Mouse (Mus musculus) embryonic facial prominence, embryonic 11.5 days (tissue): ENCODE data around the gene Ripor3. TPM values are rescaled to one million over a fixed set of nuclear protein-coding genes. Genes with fewer than 3 reads are reported as not detected.

Experiments used
- ATAC-seq: fragments of 200-750 bp; cut with Nextera tagmentation; replicated peaks from 2 replicates; pipeline ENCODE4 v1.8.0; 2017; ENCODE audit warnings: low read depth; ENCODE audit not compliant: insufficient number of reproducible peaks, low FRiP score, low TSS enrichment
- DNase-seq: peaks from one replicate; pipeline ENCODE4 v3.0.0-alpha.2; 2015; ENCODE audit warnings: low spot score
- H3K27ac ChIP-seq: fragments of 300-500 bp; sonication (generic); replicated peaks from 2 replicates; pipeline ENCODE4 v1.5.1; 2014; ENCODE audit warnings: mild to moderate bottlenecking, low read depth, low read length, control low read depth
- H3K27me3 ChIP-seq: fragments of 300-500 bp; sonication (generic); 2 replicates; pipeline ENCODE4 v1.6.1; 2014; ENCODE audit warnings: mild to moderate bottlenecking, low read length, moderate library complexity, mixed read lengths; ENCODE audit not compliant: control insufficient read depth, insufficient read depth
- H3K36me3 ChIP-seq: fragments of 300-500 bp; sonication (generic); replicated peaks from 2 replicates; pipeline ENCODE4 v1.6.1; 2014; ENCODE audit warnings: low read depth, mild to moderate bottlenecking, low read length, moderate library complexity, mixed read lengths; ENCODE audit not compliant: control insufficient read depth, insufficient read depth
- H3K4me1 ChIP-seq: fragments of 300-500 bp; sonication (generic); 2 replicates; pipeline ENCODE4 v1.6.1; 2014; ENCODE audit warnings: low read length, mixed read lengths; ENCODE audit not compliant: control insufficient read depth, insufficient read depth
- H3K4me2 ChIP-seq: fragments of 300-500 bp; sonication (generic); 2 replicates; pipeline ENCODE4 v1.6.1; 2014; ENCODE audit warnings: low read depth, mild to moderate bottlenecking, control low read depth, low read length, moderate library complexity
- H3K4me3 ChIP-seq: fragments of 300-500 bp; sonication (generic); 2 replicates; pipeline ENCODE4 v1.5.1; 2014; ENCODE audit warnings: low read depth, low read length, control low read depth
- H3K9ac ChIP-seq: fragments of 300-500 bp; sonication (generic); replicated peaks from 2 replicates; pipeline ENCODE4 v1.6.1; 2014; ENCODE audit warnings: mild to moderate bottlenecking, control low read depth, low read length
- H3K9me3 ChIP-seq: fragments of 300-500 bp; sonication (generic); replicated peaks from 2 replicates; pipeline ENCODE4 v1.6.1; 2016; ENCODE audit warnings: mild to moderate bottlenecking, low read length, inconsistent platforms, mixed read lengths; ENCODE audit not compliant: control insufficient read depth
- WGBS: fragments of 180-500 bp; shearing (Covaris S2); extraction: QIAGEN DNeasy Blood & Tissue Kit; methylation state at CpG from one replicate; pipeline ENCODE4 v1.1.7; 2014; 5-methylcytosine and 5-hydroxymethylcytosine counted together
- polyA plus RNA-seq: library from polyadenylated mRNA; unstranded; fragments of >200 nt; fragmentation: Nextera tagmentation; extraction: Ambion mirVana; gene quantifications from 2 replicates; pipeline ENCODE4 v1.2.1, GENCODE M21; 2014

Gene Ripor3
- polyA plus RNA-seq, 1 experiment from 2014 or later, result 0.69 TPM

- no peak overlapping the region for H3K27ac ChIP-seq
- no peak overlapping the region for H3K9ac ChIP-seq
- no peak for DNase-seq
- H3K9me3 ChIP-seq, result no peaks in the 10 kb centered on the region
- H3K4me3 ChIP-seq, result no peak overlapping the region
- H3K27me3 ChIP-seq, result no peaks in the 10 kb centered on the region
- peaks cover 7% of the 10 kb centered on the region for H3K36me3 ChIP-seq
- H3K4me1 ChIP-seq, result no peaks in the 10 kb centered on the region
- WGBS, result 96% methylated on average over 7 of the region's 7 CpGs
- ATAC-seq, result no peak
- H3K4me2 ChIP-seq, result no peak overlapping the region
Observed at GRCm38 (mm10) chr2:167968504-167968903, 41.9 kb downstream of the Ripor3 start.

GRCm38 (mm10) chr2:167965911-167966310 lies 44.5 kb downstream of the Ripor3 start:
- Histone ChIP-seq H3K4me1 (no peaks in the 10 kb centered on the region), H3K36me3 (peaks cover 7% of the 10 kb centered on the region)
- WGBS, result 92% methylated on average over 3 of the region's 3 CpGs

GRCm38 (mm10) chr2:167964320-167964719 lies 46.1 kb downstream of the Ripor3 start:
- H3K4me2 ChIP-seq, result no peak overlapping the region
- ATAC-seq (no peak), DNase-seq (no peak)
- no peaks in the 10 kb centered on the region for H3K9me3 ChIP-seq
- H3K36me3 ChIP-seq, result peaks cover 7% of the 10 kb centered on the region
- no peak overlapping the region for H3K27ac ChIP-seq
- no peaks in the 10 kb centered on the region for H3K4me1 ChIP-seq
- WGBS, result 92% methylated on average over 9 of the region's 9 CpGs
- H3K27me3 ChIP-seq, result no peaks in the 10 kb centered on the region
- H3K4me3 ChIP-seq, result no peak overlapping the region
- H3K9ac ChIP-seq, result no peak overlapping the region

More at GRCm38 (mm10) chr2:167965911-167966310, 44.5 kb downstream of the Ripor3 start:
- Histone ChIP-seq H3K27me3 (no peaks in the 10 kb centered on the region), H3K27ac (no peak overlapping the region), H3K4me2 (no peak overlapping the region), H3K4me3 (no peak overlapping the region), H3K9ac (no peak overlapping the region), H3K9me3 (no peaks in the 10 kb centered on the region)
- DNase-seq (no peak), ATAC-seq (no peak)

- Histone ChIP-seq H3K4me1 (no peaks in the 10 kb centered on the region), H3K9ac (no peak overlapping the region), H3K27me3 (no peaks in the 10 kb centered on the region), H3K9me3 (no peaks in the 10 kb centered on the region), H3K4me3 (no peak overlapping the region), H3K27ac (no peak overlapping the region), H3K4me2 (no peak overlapping the region), H3K36me3 (peaks cover 7% of the 10 kb centered on the region)
- ATAC-seq, result no peak
- WGBS, result 92% methylated on average over 9 of the region's 9 CpGs
- DNase-seq, result no peak
Observed at GRCm38 (mm10) chr2:167963778-167964300, 46.6 kb downstream of the Ripor3 start.

- Histone ChIP-seq H3K4me2 (no peak overlapping the region), H3K27ac (no peak overlapping the region), H3K36me3 (peaks cover 7% of the 10 kb centered on the region), H3K9ac (no peak overlapping the region), H3K4me3 (no peak overlapping the region), H3K27me3 (no peaks in the 10 kb centered on the region), H3K9me3 (no peaks in the 10 kb centered on the region), H3K4me1 (no peaks in the 10 kb centered on the region)
- no peak for ATAC-seq
- no peak for DNase-seq
- WGBS, result 86% methylated on average over 4 of the region's 4 CpGs
Observed at GRCm38 (mm10) chr2:167963176-167963575, 47.2 kb downstream of the Ripor3 start.

GRCm38 (mm10) chr2:167962347-167962746 lies 48.1 kb downstream of the Ripor3 start:
- H3K4me2 ChIP-seq, result no peak overlapping the region
- DNase-seq, result no peak
- 87% methylated on average over 6 of the region's 6 CpGs for WGBS
- no peaks in the 10 kb centered on the region for H3K27me3 ChIP-seq
- H3K4me3 ChIP-seq, result no peak overlapping the region
- peaks cover 7% of the 10 kb centered on the region for H3K36me3 ChIP-seq
- H3K9me3 ChIP-seq, result no peaks in the 10 kb centered on the region
- no peak overlapping the region for H3K27ac ChIP-seq
- ATAC-seq, result no peak
- no peaks in the 10 kb centered on the region for H3K4me1 ChIP-seq
- H3K9ac ChIP-seq, result no peak overlapping the region

- WGBS, result 84% methylated on average over 8 of the region's 8 CpGs
- ATAC-seq (no peak), DNase-seq (no peak)
- Histone ChIP-seq H3K36me3 (peaks cover 4% of the 10 kb centered on the region), H3K27me3 (no peaks in the 10 kb centered on the region), H3K27ac (no peak overlapping the region), H3K4me1 (no peaks in the 10 kb centered on the region), H3K4me2 (no peak overlapping the region), H3K9ac (no peak overlapping the region), H3K4me3 (no peak overlapping the region), H3K9me3 (no peaks in the 10 kb centered on the region)
Observed at GRCm38 (mm10) chr2:167960584-167960983, 49.8 kb downstream of the Ripor3 start.

- Histone ChIP-seq H3K9ac (no peak overlapping the region), H3K27me3 (no peaks in the 10 kb centered on the region), H3K27ac (no peak overlapping the region), H3K4me2 (no peak overlapping the region), H3K4me1 (no peaks in the 10 kb centered on the region), H3K9me3 (no peaks in the 10 kb centered on the region), H3K36me3 (no peaks in the 10 kb centered on the region; the same call in 1 of the 2 replicates), H3K4me3 (no peak overlapping the region)
- WGBS, result 71% methylated on average over 7 of the region's 7 CpGs
- no peak for DNase-seq
- no peak for ATAC-seq
Observed at GRCm38 (mm10) chr2:167959996-167960395, 50.4 kb downstream of the Ripor3 start.
